Mouse (Mus musculus) heart, embryonic 11.5 days (tissue): ENCODE data around the gene 4930452B06Rik. TPM values are rescaled to one million over a fixed set of nuclear protein-coding genes. Genes with fewer than 3 reads are reported as not detected.
"Not testable (repeated sequence)": the region's sequence is repeated elsewhere in the genome, so short reads cannot be mapped to it uniquely, and the experiment has no call there.

ENCODE experiments used
- ATAC-seq: fragments of 200-750 bp; cut with Nextera tagmentation; replicated peaks from 2 replicates; pipeline ENCODE4 v1.8.0; 2017; ENCODE audit warnings: moderate library complexity; ENCODE audit not compliant: insufficient number of reproducible peaks, low FRiP score, low TSS enrichment
- H3K27ac ChIP-seq: fragments of 300-500 bp; sonication (generic); 2 replicates; pipeline ENCODE4 v1.5.1; 2014; ENCODE audit warnings: mild to moderate bottlenecking, low read depth, low read length
- H3K27me3 ChIP-seq: fragments of 300-500 bp; sonication (generic); 2 replicates; pipeline ENCODE4 v1.6.1; 2014; ENCODE audit warnings: mild to moderate bottlenecking, low read length, mixed read lengths; ENCODE audit not compliant: control insufficient read depth, insufficient read depth
- H3K36me3 ChIP-seq: fragments of 300-500 bp; sonication (generic); 2 replicates; pipeline ENCODE4 v1.6.1; 2014; ENCODE audit warnings: mild to moderate bottlenecking, low read length, moderate library complexity, mixed read lengths; ENCODE audit not compliant: control insufficient read depth, insufficient read depth
- H3K4me1 ChIP-seq: fragments of 300-500 bp; sonication (generic); 2 replicates; pipeline ENCODE4 v1.6.1; 2014; ENCODE audit warnings: low read length; ENCODE audit not compliant: control insufficient read depth, insufficient read depth
- H3K4me2 ChIP-seq: fragments of 300-500 bp; sonication (generic); 2 replicates; pipeline ENCODE4 v1.6.1; 2014; ENCODE audit warnings: mild to moderate bottlenecking, moderate library complexity
- H3K4me3 ChIP-seq: fragments of 300-500 bp; sonication (generic); 2 replicates; pipeline ENCODE4 v1.5.1; 2014; ENCODE audit warnings: low read depth, low read length
- H3K9ac ChIP-seq: fragments of 300-500 bp; sonication (generic); 2 replicates; pipeline ENCODE4 v1.6.1; 2014; ENCODE audit warnings: mild to moderate bottlenecking, low read depth, low read length, moderate library complexity
- H3K9me3 ChIP-seq: fragments of 300-500 bp; sonication (generic); replicated peaks from 2 replicates; pipeline ENCODE4 v1.6.1; 2016; ENCODE audit warnings: low read length; ENCODE audit not compliant: control insufficient read depth
- WGBS: fragments of 180-500 bp; shearing (Covaris S2); extraction: QIAGEN DNeasy Blood & Tissue Kit; methylation state at CpG from one replicate; pipeline ENCODE4 v1.1.7; 2014; ENCODE audit not compliant: insufficient replicate concordance; 5-methylcytosine and 5-hydroxymethylcytosine counted together
- polyA plus RNA-seq: library from polyadenylated mRNA; unstranded; fragments of >200 nt; fragmentation: Nextera tagmentation; extraction: Ambion mirVana; gene quantifications from 2 replicates; pipeline ENCODE4 v1.2.1, GENCODE M21; 2014

The 4930452B06Rik gene
- polyA plus RNA-seq, 1 experiment from 2014 or later: 19.2 TPM

- Histone ChIP-seq H3K4me2 (no peak overlapping the region), H3K27me3 (no peaks in the 10 kb centered on the region), H3K9ac (no peak overlapping the region), H3K9me3 (no peaks in the 10 kb centered on the region), H3K4me1 (no peaks in the 10 kb centered on the region), H3K4me3 (no peak overlapping the region), H3K36me3 (no peaks in the 10 kb centered on the region), H3K27ac (no peak overlapping the region)
- 79% methylated on average over 2 of the region's 2 CpGs for WGBS
- ATAC-seq: no peak
These were observed 61.1 kb downstream of the 4930452B06Rik start for GRCm38 (mm10) chr14:8604898-8605297.

- H3K36me3 ChIP-seq: no peaks in the 10 kb centered on the region
- no peaks in the 10 kb centered on the region for H3K4me1 ChIP-seq
- 96% methylated on average over 1 of the region's 1 CpGs for WGBS
- H3K27me3 ChIP-seq: no peaks in the 10 kb centered on the region
- no peaks in the 10 kb centered on the region for H3K9me3 ChIP-seq
- H3K4me2 ChIP-seq: no peak overlapping the region
- H3K27ac ChIP-seq: no peak overlapping the region
- H3K9ac ChIP-seq: no peak overlapping the region
- no peak for ATAC-seq
- H3K4me3 ChIP-seq: no peak overlapping the region
These were observed 81.0 kb downstream of the 4930452B06Rik start for GRCm38 (mm10) chr14:8585031-8585430.

GRCm38 (mm10) chr14:8551006-8551405, 115.0 kb downstream of the 4930452B06Rik start:
- 78% methylated on average over 2 of the region's 2 CpGs for WGBS
- not testable (repeated sequence) for H3K4me2 ChIP-seq, H3K9ac ChIP-seq, H3K36me3 ChIP-seq, H3K4me3 ChIP-seq, H3K27ac ChIP-seq, H3K27me3 ChIP-seq, H3K9me3 ChIP-seq, ATAC-seq, H3K4me1 ChIP-seq

- WGBS: 34% methylated on average over 4 of the region's 4 CpGs
- no peak for ATAC-seq
- Histone ChIP-seq H3K36me3 (no peaks in the 10 kb centered on the region), H3K9me3 (no peaks in the 10 kb centered on the region), H3K4me3 (no peak overlapping the region), H3K9ac (no peak overlapping the region), H3K4me2 (no peak overlapping the region), H3K27ac (no peak overlapping the region), H3K27me3 (no peaks in the 10 kb centered on the region), H3K4me1 (no peaks in the 10 kb centered on the region; the same call in 1 of the 2 replicates)
These were observed 116.9 kb downstream of the 4930452B06Rik start for GRCm38 (mm10) chr14:8549108-8549507.

GRCm38 (mm10) chr14:8536024-8536423, 130.0 kb downstream of the 4930452B06Rik start:
- Histone ChIP-seq H3K36me3 (no peaks in the 10 kb centered on the region), H3K4me1 (no peaks in the 10 kb centered on the region), H3K4me2 (no peak overlapping the region), H3K9ac (no peak overlapping the region), H3K27ac (no peak overlapping the region), H3K9me3 (no peaks in the 10 kb centered on the region), H3K4me3 (no peak overlapping the region), H3K27me3 (no peaks in the 10 kb centered on the region)
- ATAC-seq: no peak
- 87% methylated on average over 3 of the region's 3 CpGs for WGBS

- Histone ChIP-seq H3K27me3 (no peaks in the 10 kb centered on the region), H3K9ac (no peak overlapping the region), H3K36me3 (no peaks in the 10 kb centered on the region), H3K4me3 (no peak overlapping the region), H3K4me2 (no peak overlapping the region), H3K27ac (no peak overlapping the region), H3K9me3 (0 out of 2 replicates have a peak, but pooled peaks cover 2% of the 10 kb centered on the region), H3K4me1 (no peaks in the 10 kb centered on the region)
- WGBS: 91% methylated on average over 6 of the region's 6 CpGs
- no peak for ATAC-seq
These were observed 140.8 kb downstream of the 4930452B06Rik start for GRCm38 (mm10) chr14:8525232-8525631.

- Histone ChIP-seq H3K27ac (no peak overlapping the region), H3K4me2 (no peak overlapping the region), H3K36me3 (no peaks in the 10 kb centered on the region), H3K4me3 (no peak overlapping the region), H3K9ac (no peak overlapping the region), H3K4me1 (no peaks in the 10 kb centered on the region), H3K9me3 (no peaks in the 10 kb centered on the region), H3K27me3 (no peaks in the 10 kb centered on the region)
- ATAC-seq: no peak
- WGBS: 45% methylated on average over 6 of the region's 6 CpGs
These were observed 148.4 kb downstream of the 4930452B06Rik start for GRCm38 (mm10) chr14:8517681-8518080.

GRCm38 (mm10) chr14:8514071-8514470, 152.0 kb downstream of the 4930452B06Rik start:
- ATAC-seq: no peak
- no peaks in the 10 kb centered on the region for H3K4me1 ChIP-seq
- no peaks in the 10 kb centered on the region for H3K27me3 ChIP-seq
- no peaks in the 10 kb centered on the region for H3K9me3 ChIP-seq
- no peaks in the 10 kb centered on the region for H3K36me3 ChIP-seq
- 93% methylated on average over 3 of the region's 3 CpGs for WGBS
- no peak overlapping the region for H3K27ac ChIP-seq
- no peak overlapping the region for H3K9ac ChIP-seq
- no peak overlapping the region for H3K4me3 ChIP-seq
- H3K4me2 ChIP-seq: no peak overlapping the region

GRCm38 (mm10) chr14:8511276-8511675, 154.8 kb downstream of the 4930452B06Rik start:
- 78% methylated on average over 4 of the region's 4 CpGs for WGBS
- no peaks in the 10 kb centered on the region for H3K36me3 ChIP-seq
- no peak overlapping the region for H3K27ac ChIP-seq
- no peak overlapping the region for H3K4me3 ChIP-seq
- H3K4me1 ChIP-seq: no peaks in the 10 kb centered on the region
- no peak overlapping the region for H3K4me2 ChIP-seq
- no peak overlapping the region for H3K9ac ChIP-seq
- H3K27me3 ChIP-seq: no peaks in the 10 kb centered on the region
- no peaks in the 10 kb centered on the region for H3K9me3 ChIP-seq
- no peak for ATAC-seq
